Mouse (Mus musculus): Measurements from ENCODE around the gene Pus7l. TPM values are rescaled to one million over a fixed set of nuclear protein-coding genes. Genes with fewer than 3 reads are reported as not detected.

Gene Pus7l
- 1 to 10 TPM; 4.3 to 4.6 TPM for total RNA-seq (2021)

DNA sequence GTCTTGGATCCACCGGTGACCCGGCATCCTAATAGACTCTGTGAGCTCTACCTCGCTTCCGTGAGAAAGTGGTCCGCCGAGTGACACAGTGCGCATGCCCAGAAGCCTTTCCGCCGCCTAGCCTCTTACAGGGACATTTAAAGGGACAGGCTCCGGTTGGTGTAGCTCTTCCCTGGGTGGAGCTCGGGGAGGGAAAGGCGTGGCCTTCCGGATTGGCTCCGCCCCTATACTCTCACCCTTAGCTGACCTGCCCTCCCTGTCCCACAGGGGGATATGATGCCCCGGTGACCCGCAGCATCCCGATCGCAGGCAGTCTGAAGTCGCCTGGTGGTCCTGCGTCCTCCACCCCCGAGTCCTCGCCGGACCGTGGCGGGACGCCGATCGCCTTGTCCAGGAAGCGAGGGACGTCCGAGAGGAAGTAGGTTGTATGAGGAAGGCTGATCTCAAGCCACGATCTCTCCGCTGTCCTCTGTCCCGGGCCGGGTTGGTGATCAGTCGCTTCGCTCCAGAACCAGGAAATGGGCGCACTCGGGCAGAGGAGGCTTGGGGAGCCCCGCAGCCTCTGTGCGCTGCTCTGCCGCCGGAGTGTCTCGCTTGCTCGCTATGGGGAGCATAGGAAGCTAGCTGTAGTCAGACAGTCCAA lies at the start of gene Pus7l, which contains the start of gene Irak4:
Pus7l (minus strand) TSS at position 139 of the 643 bp plus-strand sequence.
Irak4 (plus strand) TSS at position 235 of the 643 bp plus-strand sequence.
- peak; percentile 88 to 94 for DNase-seq (ENCODE audit: extremely low spot score in 1 of 2, low spot score in 2 of 2)
- intact Hi-C loops (cut with DNase I) = no loop called here

DNA sequence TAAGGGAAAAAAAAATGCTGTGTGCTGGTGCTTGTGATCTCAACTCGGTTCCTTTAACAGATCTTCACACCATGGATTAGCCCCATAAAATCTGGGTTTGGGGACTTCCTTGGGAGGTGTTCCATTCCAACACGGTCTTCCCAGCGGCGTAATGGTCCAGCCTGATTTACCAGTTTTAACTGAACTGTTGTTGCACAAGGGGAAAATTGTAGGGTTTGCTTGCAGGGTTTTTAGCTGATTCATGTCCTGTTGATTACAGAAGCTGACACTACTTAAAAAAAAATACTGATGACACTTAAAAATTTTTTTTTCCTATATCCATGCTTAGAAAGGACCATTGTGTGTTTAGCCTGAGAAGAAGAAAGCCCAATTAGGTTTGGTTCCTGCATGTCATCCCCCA lies 48.0 kb upstream of the Pus7l start:
- DNase-seq (ENCODE audit: extremely low spot score in 1 of 2, low spot score in 2 of 2) = no peak
- intact Hi-C loops (cut with DNase I) = no loop called here

DNA sequence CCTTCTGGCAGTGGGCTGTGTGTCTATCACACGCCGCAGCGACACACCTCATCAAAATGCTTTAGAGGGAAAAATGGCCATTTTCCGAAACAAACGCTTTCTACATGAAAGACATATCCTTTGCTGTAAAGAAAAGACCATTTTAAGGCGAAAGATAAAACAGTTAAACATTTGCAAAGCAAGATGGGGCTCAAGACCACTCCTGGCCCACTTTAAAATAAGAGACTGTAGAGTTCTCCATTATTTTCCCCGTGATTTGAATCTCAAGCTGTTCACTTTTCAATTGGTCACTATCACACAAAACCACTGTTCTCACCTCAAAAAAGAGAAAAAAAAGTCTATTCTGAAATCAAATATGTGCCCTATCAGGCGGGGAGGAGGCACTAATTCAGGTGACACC lies 46.7 kb upstream of the Pus7l start:
- intact Hi-C loops (cut with DNase I) = no loop called here
- no peak for DNase-seq (ENCODE audit: extremely low spot score in 1 of 2, low spot score in 2 of 2)

DNA sequence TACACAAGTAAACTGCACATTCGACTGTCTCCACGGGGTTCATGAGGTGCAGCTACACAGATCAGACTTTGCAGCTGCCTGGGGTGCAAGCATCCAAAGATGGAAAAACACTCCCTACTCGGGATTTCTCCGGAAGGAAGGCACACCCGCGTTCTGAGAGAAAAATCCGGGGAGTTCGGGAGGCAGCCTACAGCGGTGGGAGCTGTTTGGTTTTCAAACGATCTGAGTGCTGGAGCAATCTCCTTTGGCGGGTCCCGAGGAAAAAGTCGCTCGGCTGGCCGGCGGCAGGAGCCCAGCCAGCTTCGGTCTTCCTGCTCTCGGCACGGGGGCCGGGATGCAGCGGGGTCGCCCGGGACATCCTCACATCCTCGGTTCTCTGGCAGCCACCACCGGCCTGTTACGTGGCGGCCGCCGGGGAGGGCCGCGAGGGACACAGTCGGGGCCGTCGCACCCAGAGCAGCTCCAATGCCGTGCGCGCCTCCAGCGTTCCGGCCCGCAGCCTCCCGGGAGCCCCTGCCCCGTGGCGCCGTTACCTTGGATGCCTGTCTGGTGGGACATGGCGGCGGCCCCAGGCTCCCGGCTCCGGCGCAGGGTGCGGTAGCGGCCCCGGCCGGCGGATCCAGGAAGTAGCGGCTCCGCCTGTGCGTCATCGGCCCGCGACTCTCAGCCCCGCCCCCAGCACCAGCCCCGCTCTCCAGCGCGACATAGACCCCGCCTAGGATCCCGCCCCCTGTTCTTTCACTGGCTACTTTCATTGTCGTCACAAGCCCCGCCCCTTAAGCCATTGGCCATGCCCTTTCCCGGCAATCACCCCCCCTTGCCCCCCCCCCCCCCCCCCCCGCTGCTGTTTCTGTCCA lies 46.1 kb upstream of the Pus7l start, which contains the start of gene Twf1:
Twf1 (minus strand) TSS at position 671 of the 857 bp plus-strand sequence.
- DNase-seq (ENCODE audit: extremely low spot score in 1 of 2, low spot score in 2 of 2) = peak; percentile 97 to 100
- intact Hi-C loops (cut with DNase I) = loop anchor here (5.0 kb wide), 1 partner anchor 73 kb away; no protein-coding TSS in a partner anchor

DNA sequence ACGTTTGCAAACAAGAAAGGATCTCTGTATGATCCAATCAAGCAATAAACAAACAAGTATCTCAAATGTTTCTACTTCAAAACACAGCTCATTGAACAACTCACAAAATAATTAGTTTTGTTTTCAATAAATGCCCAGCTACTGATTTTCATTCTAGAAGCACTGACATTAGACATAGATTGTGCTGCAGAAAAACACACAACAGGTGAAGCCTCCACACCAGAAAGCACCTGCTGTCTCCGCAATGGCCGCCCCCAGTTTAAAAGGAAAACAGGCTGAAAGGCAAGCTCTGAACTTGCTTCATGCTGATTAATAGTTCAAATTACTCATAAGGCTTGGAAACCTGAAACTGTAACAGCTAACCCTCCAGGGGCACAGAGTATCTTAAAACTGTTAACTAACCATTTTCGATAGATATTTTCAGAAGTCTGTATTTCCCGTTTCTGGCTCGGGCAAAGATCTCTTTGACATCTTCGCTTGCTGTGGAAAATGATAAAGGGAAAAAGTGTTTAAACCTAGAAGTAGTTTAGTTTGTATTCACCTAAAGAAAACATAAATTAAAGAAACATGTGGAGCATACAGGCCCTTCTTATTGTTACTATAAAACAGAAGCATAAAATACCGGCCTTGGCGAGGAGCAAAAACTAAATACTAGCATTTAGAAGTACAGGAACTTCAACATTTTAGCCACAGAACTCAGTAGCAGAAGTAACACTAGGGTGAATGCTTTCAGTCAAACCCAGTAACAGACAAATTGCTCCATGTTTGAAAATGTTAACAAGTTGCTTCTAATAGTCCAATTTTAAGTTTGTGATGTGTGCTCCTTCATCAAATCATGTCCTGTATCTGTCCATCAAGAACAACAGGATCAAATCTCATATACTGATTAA lies 44.7 kb upstream of the Pus7l start:
- intact Hi-C loops (cut with DNase I) = loop anchor here (5.0 kb wide), 1 partner anchor 74 kb away; no protein-coding TSS in a partner anchor
- no peak for DNase-seq (ENCODE audit: extremely low spot score in 1 of 2, low spot score in 2 of 2)

DNA sequence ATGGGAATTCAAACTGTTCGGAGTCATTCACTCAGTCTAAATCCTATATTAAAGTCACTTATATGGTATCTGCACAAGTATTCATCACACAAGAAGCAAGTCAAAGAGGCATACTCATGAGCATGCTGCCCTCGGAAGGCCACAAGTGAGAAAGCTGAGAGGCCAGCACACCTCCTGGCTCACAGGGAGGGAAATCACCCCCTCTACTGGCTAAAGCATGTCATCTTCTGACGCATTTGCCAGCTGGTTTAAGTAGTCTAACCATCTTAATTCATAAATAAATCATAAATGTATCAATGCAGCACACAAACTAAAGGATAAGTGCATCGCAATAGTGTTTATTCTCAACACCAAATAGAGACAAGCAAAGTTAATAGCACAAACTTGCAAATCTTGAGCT lies 41.4 kb upstream of the Pus7l start:
- intact Hi-C loops (cut with DNase I) = loop anchor here (5.0 kb wide), 1 partner anchor 78 kb away; no protein-coding TSS in a partner anchor
- no peak for DNase-seq (ENCODE audit: extremely low spot score in 1 of 2, low spot score in 2 of 2)

DNA sequence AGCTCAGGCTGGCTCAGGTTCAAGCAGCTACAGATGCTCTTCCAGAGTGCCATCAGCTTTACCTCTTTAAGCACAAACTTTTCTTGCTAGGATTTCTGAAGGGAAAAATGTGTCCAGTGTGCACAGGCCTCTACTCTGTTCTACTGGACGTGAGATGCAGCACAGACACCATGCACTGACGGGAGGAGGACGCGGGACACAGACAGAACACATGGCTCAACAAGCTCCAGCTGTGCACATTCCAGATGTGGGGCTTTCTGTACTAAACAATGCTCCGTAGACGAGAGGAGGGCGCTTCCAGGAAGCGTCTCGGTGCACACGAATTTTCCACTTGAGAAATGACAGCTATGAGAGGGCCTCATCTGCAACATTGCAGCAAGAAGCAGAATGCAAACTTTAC lies 39.8 kb upstream of the Pus7l start:
- DNase-seq (ENCODE audit: extremely low spot score in 1 of 2, low spot score in 2 of 2) = no peak
- intact Hi-C loops (cut with DNase I) = no loop called here

DNA sequence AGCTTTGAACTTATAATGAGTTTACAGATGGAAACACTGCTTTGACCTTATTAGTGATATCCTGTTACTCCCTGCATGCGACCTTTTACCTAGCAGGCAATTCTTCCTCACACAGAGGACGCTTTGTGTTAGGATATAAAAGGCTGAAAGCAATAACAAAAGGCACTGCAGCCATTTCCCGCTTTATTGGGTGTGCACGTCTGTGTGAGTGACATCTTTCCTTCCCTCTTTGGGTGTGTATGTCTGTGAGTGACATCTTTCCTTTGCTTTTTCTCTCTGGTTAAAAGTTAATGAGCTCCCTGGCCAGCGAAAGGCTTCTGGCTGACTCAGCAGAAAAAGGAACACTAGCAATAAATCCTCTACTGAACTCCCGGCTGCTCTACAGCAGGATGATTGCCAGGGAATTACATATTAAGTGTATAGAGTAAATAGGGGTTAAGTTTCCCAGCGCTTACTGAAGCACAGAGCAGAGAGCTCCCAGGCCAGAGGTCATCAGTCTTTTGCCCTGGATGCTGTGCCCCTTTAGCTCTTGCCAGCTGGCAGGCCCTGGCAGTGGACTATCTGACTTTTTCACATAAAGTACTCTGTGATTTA lies 38.8 kb upstream of the Pus7l start:
- no peak for DNase-seq (ENCODE audit: extremely low spot score in 1 of 2, low spot score in 2 of 2)
- intact Hi-C loops (cut with DNase I) = no loop called here

DNA sequence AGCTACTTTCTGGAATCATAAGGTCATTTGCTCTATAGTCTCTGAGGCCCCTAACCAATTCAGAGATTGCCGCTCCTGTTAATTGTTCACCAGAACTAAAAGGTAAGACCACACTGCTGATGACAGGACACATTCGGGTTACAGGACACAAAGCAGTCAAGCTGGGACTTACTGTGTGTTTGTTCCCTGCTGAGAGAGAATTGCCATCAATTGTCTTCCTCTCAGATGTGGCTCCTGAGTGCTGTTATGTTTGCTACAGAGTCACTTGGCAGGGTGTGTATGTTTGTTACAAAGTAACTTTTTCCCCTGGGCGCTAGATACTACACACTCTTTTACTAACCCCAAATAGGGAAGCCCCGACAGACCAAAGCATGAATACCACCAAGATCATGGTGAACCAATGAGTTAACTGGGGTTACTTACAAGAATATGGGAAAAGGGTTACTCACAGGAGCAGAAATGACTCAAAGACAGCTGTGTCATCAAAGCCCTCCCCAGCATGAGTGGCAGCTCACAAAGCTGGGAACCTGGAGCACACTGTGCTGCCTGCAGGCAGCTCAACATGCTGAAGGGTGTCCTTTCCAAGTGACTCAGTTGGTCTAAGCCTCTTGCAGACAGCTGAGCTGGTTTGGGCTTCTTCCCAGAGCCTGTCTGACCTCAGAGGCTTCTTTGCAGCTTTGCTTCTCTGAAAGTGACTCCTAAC lies 31.4 kb upstream of the Pus7l start:
- no peak for DNase-seq (ENCODE audit: extremely low spot score in 1 of 2, low spot score in 2 of 2)
- intact Hi-C loops (cut with DNase I) = no loop called here

DNA sequence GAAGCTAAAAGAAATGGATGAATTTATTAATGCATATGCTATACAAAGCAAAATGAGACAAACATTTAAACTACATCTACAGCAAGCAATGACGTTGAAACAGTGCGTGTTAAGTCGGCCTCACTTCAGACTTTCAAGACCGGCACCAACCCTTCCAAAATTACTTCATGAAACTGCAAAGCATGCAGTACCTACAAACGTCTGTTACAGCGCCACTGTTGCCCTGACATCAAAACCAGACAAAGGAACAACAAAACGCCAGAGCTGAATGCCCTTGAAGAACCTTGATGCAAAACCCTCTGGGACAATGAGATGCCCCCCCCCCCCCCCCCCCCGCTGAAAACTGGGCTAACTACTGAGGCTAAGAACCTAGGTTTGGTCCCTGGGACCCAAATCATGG lies 29.4 kb upstream of the Pus7l start:
- intact Hi-C loops (cut with DNase I) = no loop called here
- DNase-seq (ENCODE audit: extremely low spot score in 1 of 2, low spot score in 2 of 2) = no peak

DNA sequence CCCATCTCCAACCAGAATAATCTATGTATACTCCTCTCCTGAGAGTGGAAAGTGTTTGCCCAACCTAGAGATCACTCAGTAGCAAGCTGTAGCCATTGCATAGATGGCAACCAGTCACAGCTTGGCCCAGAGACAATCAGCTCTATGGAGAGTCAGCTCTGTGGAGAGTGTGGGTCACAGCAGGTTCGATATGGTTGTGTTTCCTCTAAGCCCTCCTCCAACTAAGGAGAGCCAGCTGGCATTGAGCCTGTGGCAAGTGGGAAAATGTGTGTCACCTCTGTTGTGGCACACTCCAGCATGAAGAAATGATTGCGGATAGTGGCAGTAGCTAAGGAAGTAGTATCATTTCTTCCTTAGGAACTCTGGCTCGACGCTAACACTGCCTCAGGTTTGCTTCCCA lies 28.2 kb upstream of the Pus7l start:
- no peak for DNase-seq (ENCODE audit: extremely low spot score in 1 of 2, low spot score in 2 of 2)
- intact Hi-C loops (cut with DNase I) = no loop called here

DNA sequence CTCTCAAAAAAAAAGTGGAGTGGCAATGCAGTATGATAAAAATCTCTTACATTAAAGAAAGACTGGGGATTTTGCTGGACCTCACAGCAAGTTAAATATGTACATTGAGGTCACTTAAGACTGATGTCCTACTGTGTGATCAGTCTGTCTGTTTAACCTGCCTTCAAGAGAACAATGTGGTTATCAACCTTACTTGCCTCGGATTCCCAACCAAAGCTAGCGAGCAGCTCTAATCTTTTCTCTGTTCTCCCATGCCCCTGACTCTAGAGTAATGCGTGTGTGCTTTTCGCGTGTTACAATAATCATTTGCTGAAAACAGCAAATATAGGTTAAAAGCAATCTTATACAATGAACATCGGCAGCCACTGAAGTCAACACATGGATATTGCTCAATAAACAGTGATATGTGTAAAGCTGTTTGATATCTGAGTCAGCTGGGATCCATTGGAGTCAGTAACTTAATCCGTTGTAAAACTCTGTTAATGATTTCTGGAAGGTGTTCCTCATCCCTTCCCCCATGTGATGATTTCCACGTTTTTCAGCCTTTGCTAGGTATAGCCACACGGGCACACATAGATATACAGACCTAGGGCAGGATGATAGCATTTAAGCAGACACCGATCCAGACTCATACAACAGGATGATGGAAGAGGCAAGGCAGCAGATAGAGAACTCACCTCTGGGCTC lies 25.3 kb upstream of the Pus7l start:
- intact Hi-C loops (cut with DNase I) = no loop called here
- no peak for DNase-seq (ENCODE audit: extremely low spot score in 1 of 2, low spot score in 2 of 2)

DNA sequence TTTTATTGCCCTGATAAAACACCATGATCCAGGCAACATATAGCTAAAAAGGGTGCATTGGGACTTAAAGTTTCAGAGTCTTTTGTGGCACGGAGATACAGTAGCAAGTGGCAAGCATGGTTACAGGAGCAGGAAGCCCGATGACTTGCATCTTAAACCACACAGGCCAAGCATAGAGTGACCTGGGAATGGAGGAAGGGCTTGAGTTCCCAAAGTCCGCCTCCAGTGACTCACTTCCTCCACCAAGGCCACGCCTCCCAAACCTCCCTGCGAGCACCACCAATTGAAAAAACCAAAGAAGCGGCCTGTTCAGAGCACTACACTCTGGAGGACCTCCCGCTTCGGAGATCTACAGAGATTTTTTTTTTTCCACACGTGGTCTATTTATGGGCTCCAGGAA lies 22.5 kb upstream of the Pus7l start:
- intact Hi-C loops (cut with DNase I) = no loop called here
- DNase-seq (ENCODE audit: extremely low spot score in 1 of 2, low spot score in 2 of 2) = no peak

DNA sequence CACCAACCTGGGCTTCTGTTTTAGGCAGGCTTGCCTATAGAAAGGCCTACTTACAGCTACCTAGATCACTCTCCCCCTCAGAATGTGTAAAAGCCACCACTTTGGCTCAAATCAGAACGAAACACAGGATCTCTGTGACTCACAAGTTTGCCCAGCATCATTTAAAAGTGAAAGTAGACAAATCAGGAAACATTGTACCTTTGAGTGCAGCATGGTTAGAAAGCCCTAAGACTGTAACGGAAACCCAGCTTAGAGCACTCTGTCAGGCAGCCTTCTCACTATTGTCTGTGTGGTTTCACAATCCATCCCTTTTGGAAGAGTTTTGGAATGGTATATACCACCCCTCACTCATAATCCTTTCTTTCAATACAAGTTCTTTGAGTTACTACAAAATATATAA lies 21.6 kb upstream of the Pus7l start:
- intact Hi-C loops (cut with DNase I) = no loop called here
- DNase-seq (ENCODE audit: extremely low spot score in 1 of 2, low spot score in 2 of 2) = no peak

DNA sequence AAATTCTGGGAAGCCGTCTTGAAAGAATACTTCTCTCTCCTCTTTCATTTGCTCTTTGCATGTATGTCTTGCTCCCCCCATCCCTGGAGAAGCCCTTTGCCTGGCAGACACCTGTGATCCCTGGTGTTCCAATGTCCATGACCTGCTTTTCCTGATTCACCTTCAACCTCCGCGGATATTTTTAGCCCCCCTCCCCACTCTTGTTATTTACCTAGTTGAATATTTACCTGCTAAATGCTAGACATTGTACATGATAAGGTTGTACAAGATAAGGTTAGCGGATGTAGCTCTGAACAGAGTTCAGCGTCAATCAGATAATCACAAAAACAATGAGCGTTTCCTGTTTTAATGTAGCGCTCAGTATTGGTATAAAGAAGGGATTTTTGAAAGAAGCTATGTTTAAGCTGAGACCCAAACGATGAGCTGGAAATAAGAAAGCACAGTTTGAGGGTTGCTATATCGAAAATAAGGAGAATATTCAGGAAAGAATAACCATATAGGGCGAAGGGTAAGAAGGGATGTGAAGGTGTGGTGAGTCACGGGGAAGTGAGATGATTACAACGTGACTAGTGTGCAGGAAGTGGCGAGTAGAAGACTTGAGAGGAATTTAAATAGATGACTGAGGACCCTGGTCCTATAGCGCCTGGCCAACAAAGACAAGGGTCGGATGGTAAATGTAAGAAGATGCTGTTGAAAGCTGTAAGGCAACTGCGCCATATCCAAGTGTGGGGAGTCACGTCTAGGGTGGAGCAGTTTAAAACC lies 15.7 kb upstream of the Pus7l start:
- no peak for DNase-seq (ENCODE audit: extremely low spot score in 1 of 2, low spot score in 2 of 2)
- intact Hi-C loops (cut with DNase I) = loop anchor here (2.0 to 10.0 kb wide), 3 partner anchors 43 to 1016 kb away; no protein-coding TSS in a partner anchor

DNA sequence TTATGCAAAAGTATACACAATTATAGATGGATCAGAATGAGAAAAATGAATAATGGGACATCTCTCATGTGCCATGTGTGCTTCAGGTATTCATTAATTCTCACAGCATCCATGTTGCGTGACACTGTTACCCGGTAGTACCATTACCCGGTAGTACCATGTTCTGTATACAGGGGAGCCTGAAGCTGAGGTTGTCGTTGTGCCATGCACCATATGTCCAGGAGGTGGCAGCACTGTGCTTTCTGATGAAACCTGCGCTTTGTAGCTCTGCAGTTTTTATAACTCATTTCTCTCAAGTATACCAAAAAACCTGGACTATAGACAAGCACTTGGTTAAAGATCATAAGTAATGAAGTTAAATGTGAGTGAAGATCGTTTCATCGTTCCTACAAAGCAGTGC lies 14.1 kb upstream of the Pus7l start:
- peak; percentile 80 to 86 for DNase-seq (ENCODE audit: extremely low spot score in 1 of 2, low spot score in 2 of 2)
- intact Hi-C loops (cut with DNase I) = loop anchor here (5.0 to 10.0 kb wide), 2 partner anchors 45 to 1017 kb away; no protein-coding TSS in a partner anchor

DNA sequence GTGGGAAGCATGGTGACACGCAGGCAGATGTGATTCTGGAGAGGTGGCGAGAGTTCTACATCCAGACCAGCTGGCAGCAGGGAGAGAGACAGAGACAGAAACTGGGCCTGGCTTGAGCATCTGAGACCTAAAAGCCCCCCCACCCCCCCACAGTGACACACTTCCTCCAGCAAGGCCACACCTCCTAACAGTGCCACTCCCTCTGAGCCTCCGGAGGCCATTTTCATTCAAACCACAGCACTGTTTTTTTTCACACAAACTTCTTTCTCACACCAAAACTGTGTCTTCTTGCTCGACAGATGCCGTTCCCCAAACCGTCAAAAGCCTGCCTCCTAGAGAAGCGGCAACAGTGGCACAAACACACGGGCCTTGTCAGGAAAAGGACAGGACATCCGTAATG lies 10.2 kb upstream of the Pus7l start:
- no peak for DNase-seq (ENCODE audit: extremely low spot score in 1 of 2, low spot score in 2 of 2)
- intact Hi-C loops (cut with DNase I) = loop anchor here (10.0 kb wide), 1 partner anchor 1021 kb away; no protein-coding TSS in a partner anchor

All from left cerebral cortex, postnatal 10 days (tissue).